Mouse (Mus musculus): ENCODE measurements around the gene Slc22a20.

- TF ChIP-seq POLR2A (IDR thresholded peaks at IDR 0.05; ENCODE audit: borderline replicate concordance, control insufficient read depth, low read depth, low read length) (no peak), CTCF (IDR thresholded peaks at IDR 0.05; ENCODE audit: control insufficient read depth, insufficient read depth, low read length) (no peak)
These were observed 19.2 kb downstream of the Slc22a20 start for GRCm38 (mm10) chr19:5966786-5967185.
